Comparison of ENCODE assay signal across 8 mouse cellular contexts in the genomic region with DNA sequence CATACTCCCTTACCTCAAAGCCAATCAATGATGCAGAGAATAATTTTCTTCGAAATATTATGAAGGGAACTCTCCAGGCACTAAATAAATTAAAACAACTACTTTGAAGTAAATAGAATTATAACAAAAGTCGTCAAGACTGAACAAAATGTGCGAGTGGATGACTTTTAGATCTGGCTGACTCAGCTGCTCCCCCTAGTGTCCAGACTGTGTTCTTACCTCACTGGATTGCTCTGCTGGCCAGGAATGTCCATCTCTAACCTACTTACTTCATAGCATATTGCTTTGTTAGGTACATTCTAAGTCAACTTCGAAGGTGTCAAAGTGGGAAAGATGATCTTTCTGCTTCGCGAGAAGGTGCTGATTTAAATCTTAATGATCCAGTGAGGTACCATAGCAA.
DNase-seq lines count a peak whose midpoint lies in the region; ATAC-seq and TF ChIP-seq lines count a peak whose summit lies in the region.

No protein-coding gene starts in this region.

- H3K9ac ChIP-seq in forebrain, embryonic 16.5 days (replicated peaks; ENCODE audit: low read depth, low read length): no peak overlapping the region
- no peak overlapping the region for H3K9ac ChIP-seq in kidney, embryonic 14.5 days (ENCODE audit: low read depth, low read length)
- H3K9ac ChIP-seq in liver, postnatal 0 days (replicated peaks): no peak overlapping the region
- H3K9ac ChIP-seq in neural tube, embryonic 15.5 days (replicated peaks): no peak overlapping the region

- TF ChIP-seq CTCF in liver, postnatal 0 days (IDR thresholded peaks at IDR 0.05; ENCODE audit: low read depth): peak; percentile 88

- H3K27ac ChIP-seq in forebrain, embryonic 16.5 days (ENCODE audit: low read length): no peak overlapping the region
- H3K27ac ChIP-seq in kidney, embryonic 14.5 days (ENCODE audit: low read depth, low read length): no peak overlapping the region
- no peak overlapping the region for H3K27ac ChIP-seq in liver, postnatal 0 days (ENCODE audit: low read depth)
- H3K27ac ChIP-seq in neural tube, embryonic 15.5 days (replicated peaks): no peak overlapping the region

- no peak overlapping the region for H3K4me3 ChIP-seq in forebrain, embryonic 16.5 days (replicated peaks; ENCODE audit: low read length)
- no peak overlapping the region for H3K4me3 ChIP-seq in kidney, embryonic 14.5 days (ENCODE audit: low read length)
- H3K4me3 ChIP-seq in liver, postnatal 0 days (ENCODE audit: low read depth, low read length): no peak overlapping the region
- H3K4me3 ChIP-seq in neural tube, embryonic 15.5 days (replicated peaks): no peak overlapping the region

- peaks cover 7% of the 10 kb centered on the region for H3K4me1 ChIP-seq in forebrain, embryonic 16.5 days (replicated peaks; ENCODE audit: control insufficient read depth, insufficient read depth, low read length)
- H3K4me1 ChIP-seq in kidney, embryonic 14.5 days (ENCODE audit: control insufficient read depth, insufficient read depth, low read length): no peaks in the 10 kb centered on the region
- H3K4me1 ChIP-seq in liver, postnatal 0 days (ENCODE audit: insufficient read depth): no peaks in the 10 kb centered on the region
- no peaks in the 10 kb centered on the region for H3K4me1 ChIP-seq in neural tube, embryonic 15.5 days

- H3K27me3 ChIP-seq in forebrain, embryonic 16.5 days (replicated peaks; ENCODE audit: control insufficient read depth, insufficient read depth, low read length): no peaks in the 10 kb centered on the region
- no peaks in the 10 kb centered on the region for H3K27me3 ChIP-seq in kidney, embryonic 14.5 days (ENCODE audit: control insufficient read depth, insufficient read depth, low read length)
- H3K27me3 ChIP-seq in liver, postnatal 0 days (ENCODE audit: insufficient read depth, low read length): no peaks in the 10 kb centered on the region
- no peaks in the 10 kb centered on the region for H3K27me3 ChIP-seq in neural tube, embryonic 15.5 days (replicated peaks)

- 9% methylated on average over 6 of the region's 6 CpGs for WGBS in forebrain, embryonic 16.5 days
- 9% methylated on average over 6 of the region's 6 CpGs for WGBS in kidney, embryonic 14.5 days
- WGBS in liver, postnatal 0 days (ENCODE audit: insufficient replicate concordance): 8% methylated on average over 6 of the region's 6 CpGs
- 17% methylated on average over 6 of the region's 6 CpGs for WGBS in neural tube, embryonic 15.5 days

- H3K9me3 ChIP-seq in forebrain, embryonic 16.5 days (ENCODE audit: control insufficient read depth, low read length): no peaks in the 10 kb centered on the region
- H3K9me3 ChIP-seq in kidney, embryonic 14.5 days (ENCODE audit: control insufficient read depth, low read length): no peaks in the 10 kb centered on the region
- no peaks in the 10 kb centered on the region for H3K9me3 ChIP-seq in liver, postnatal 0 days (ENCODE audit: low read length)
- no peaks in the 10 kb centered on the region for H3K9me3 ChIP-seq in neural tube, embryonic 15.5 days (replicated peaks)

- peak; percentile 66 for DNase-seq in MN1 (ENCODE audit: low spot score)
- peak; percentile 67 to 76 for DNase-seq in cerebellum, adult 18-20 months
- peak; percentile 58 for DNase-seq in liver, postnatal 0 days

- TF ChIP-seq EP300 in liver, postnatal 0 days (IDR thresholded peaks at IDR 0.05; ENCODE audit: low read depth): no peak

- no peak overlapping the region for H3K4me2 ChIP-seq in forebrain, embryonic 16.5 days (ENCODE audit: low read length)
- no peak overlapping the region for H3K4me2 ChIP-seq in kidney, embryonic 14.5 days (replicated peaks; ENCODE audit: low read depth, low read length)
- H3K4me2 ChIP-seq in liver, postnatal 0 days (ENCODE audit: low read depth, low read length): no peak overlapping the region
- H3K4me2 ChIP-seq in neural tube, embryonic 15.5 days: no peak overlapping the region

- ATAC-seq in CD4-positive, CD25-positive, alpha-beta regulatory T cell, adult 4 months: peak; percentile 61
- peak; percentile 52; the same call in 1 of the 2 replicates for ATAC-seq in forebrain, embryonic 16.5 days
- ATAC-seq in kidney, embryonic 14.5 days (ENCODE audit: low FRiP score, low TSS enrichment): peak; percentile 75
- ATAC-seq in liver, postnatal 0 days: no peak
- ATAC-seq in neural tube, embryonic 15.5 days (ENCODE audit: low FRiP score): peak; percentile 65; the same call in 1 of the 2 replicates
- ATAC-seq in inflammation-experienced regulatory T-cells, adult 6 months: no peak

- H3K36me3 ChIP-seq in forebrain, embryonic 16.5 days (ENCODE audit: control insufficient read depth, insufficient read depth): no peaks in the 10 kb centered on the region
- H3K36me3 ChIP-seq in kidney, embryonic 14.5 days (ENCODE audit: control insufficient read depth, insufficient read depth, low read length): no peaks in the 10 kb centered on the region
- H3K36me3 ChIP-seq in liver, postnatal 0 days (replicated peaks; ENCODE audit: insufficient read depth, low read length): no peaks in the 10 kb centered on the region
- H3K36me3 ChIP-seq in neural tube, embryonic 15.5 days: no peaks in the 10 kb centered on the region

Comparison
In these comparisons a context has a peak if more than half of its experiments do, and no peak if none do; other contexts are left out.
1. ATAC-seq: peak in CD4-positive, CD25-positive, alpha-beta regulatory T cell, adult 4 months (single experiment), forebrain, embryonic 16.5 days (single experiment), kidney, embryonic 14.5 days (single experiment) and neural tube, embryonic 15.5 days (single experiment); none in liver, postnatal 0 days (single experiment) and inflammation-experienced regulatory T-cells, adult 6 months (single experiment).
2. Peak in every context shown above with its lines, with median percentiles within 50 percentile points of each other: DNase-seq.